Mouse (Mus musculus) left cerebral cortex, postnatal 14 days (tissue): ENCODE data around the gene Tmem203. TPM values are rescaled to one million over a fixed set of nuclear protein-coding genes. Genes with fewer than 3 reads are reported as not detected.

ENCODE experiments used
- total RNA-seq, 2 experiments: library from RNA; stranded (reverse); gene quantifications; 2 replicates each; pipeline ENCODE4 v1.2.3; 2021

Tmem203 gene
- total RNA-seq, 2 experiments from 2014 or later, result 35.3 to 41.3 TPM

Other genes starting within 250 kb of the Tmem203 start
- 100 to 1,000 TPM; 565 to 580 TPM for gene Nsmf, start 201.1 kb upstream of the Tmem203 start, total RNA-seq
- gene Entpd8, start 175.1 kb upstream of the Tmem203 start, total RNA-seq, result not detected
- not detected for gene Noxa1, start 160.3 kb upstream of the Tmem203 start, total RNA-seq
- 10 to 100 TPM; 38.6 to 44.9 TPM for gene Nrarp, start 74.7 kb upstream of the Tmem203 start, total RNA-seq
- gene Tor4a, start 58.6 kb upstream of the Tmem203 start, total RNA-seq, result 1 to 10 TPM; 1.7 to 2.6 TPM
- 10 to 100 TPM; 49.9 to 52.1 TPM for gene Nelfb, start 44.0 kb upstream of the Tmem203 start, total RNA-seq
- gene Stpg3, start 40.8 kb upstream of the Tmem203 start, total RNA-seq, result under 1 TPM; 0.27 to 0.44 TPM
- gene Fam166a, start 36.7 kb upstream of the Tmem203 start, total RNA-seq, result not detected
- gene Tubb4b, start 30.7 kb upstream of the Tmem203 start, total RNA-seq, result 100 to 1,000 TPM; 478 to 505 TPM
- not detected for gene Slc34a3, start 21.1 kb upstream of the Tmem203 start, total RNA-seq
- not detected for gene Rnf224, start 18.7 kb upstream of the Tmem203 start, total RNA-seq
- 100 to 1,000 TPM; 220 to 242 TPM for gene Rnf208, start 13.2 kb upstream of the Tmem203 start, total RNA-seq
- gene Cysrt1, start 13.0 kb upstream of the Tmem203 start, total RNA-seq, result under 1 TPM in 1 of 2 experiments, not detected in 1; 0.79 TPM
- gene AL732309.1, start 8.6 kb upstream of the Tmem203 start, total RNA-seq, result 1 to 10 TPM; 2.3 to 2.8 TPM
- 10 to 100 TPM; 14.2 to 15.7 TPM for gene Tprn, start 7.2 kb downstream of the Tmem203 start, total RNA-seq
- 10 to 100 TPM; 70.9 to 72.1 TPM for gene Ssna1, start 17.0 kb downstream of the Tmem203 start, total RNA-seq
- 10 to 100 TPM; 69.8 to 73.2 TPM for gene Anapc2, start 17.0 kb downstream of the Tmem203 start, total RNA-seq
- gene Tmem210, start 32.7 kb downstream of the Tmem203 start, total RNA-seq, result not detected
- not detected for gene Lrrc26, start 34.5 kb downstream of the Tmem203 start, total RNA-seq
- gene Grin1, start 63.7 kb downstream of the Tmem203 start, total RNA-seq, result 100 to 1,000 TPM; 477 to 493 TPM
- gene Man1b1, start 76.9 kb downstream of the Tmem203 start, total RNA-seq, result 10 to 100 TPM; 57.2 to 59.0 TPM
- gene Dpp7, start 100.9 kb downstream of the Tmem203 start, total RNA-seq, result 10 to 100 TPM; 28.0 to 31.6 TPM
- 10 to 100 TPM; 12.2 to 14.8 TPM for gene Uap1l1, start 110.2 kb downstream of the Tmem203 start, total RNA-seq
- 1 to 10 TPM; 6.2 to 7.0 TPM for gene Sapcd2, start 116.9 kb downstream of the Tmem203 start, total RNA-seq
- gene Entpd2, start 140.4 kb downstream of the Tmem203 start, total RNA-seq, result 10 to 100 TPM; 14.7 to 17.5 TPM
- 100 to 1,000 TPM; 366 to 370 TPM for gene Npdc1, start 143.9 kb downstream of the Tmem203 start, total RNA-seq
- gene Fut7, start 167.8 kb downstream of the Tmem203 start, total RNA-seq, result under 1 TPM; 0.26 to 0.27 TPM
- gene Abca2, start 173.3 kb downstream of the Tmem203 start, total RNA-seq, result 100 to 1,000 TPM; 137 to 152 TPM
- 1 to 10 TPM in 1 of 2 experiments, under 1 TPM in 1; 0.59 to 1.2 TPM for gene Clic3, start 201.4 kb downstream of the Tmem203 start, total RNA-seq
- 10 to 100 TPM; 64.1 to 66.3 TPM for gene Paxx, start 205.7 kb downstream of the Tmem203 start, total RNA-seq
- 1,000 to 10,000 TPM; 1,462 to 1,765 TPM for gene Ptgds, start 214.6 kb downstream of the Tmem203 start, total RNA-seq
- gene Lcn12, start 238.5 kb downstream of the Tmem203 start, total RNA-seq, result not detected
- 100 to 1,000 TPM; 141 to 142 TPM for gene Fbxw5, start 245.3 kb downstream of the Tmem203 start, total RNA-seq
- 1 to 10 TPM in 1 of 2 experiments, under 1 TPM in 1; 0.59 to 1.6 TPM for gene C8g, start 246.3 kb downstream of the Tmem203 start, total RNA-seq